Mouse (Mus musculus): ENCODE data around the gene Smco4.

GRCm38 (mm10) chr9:15505288-15505687 is 12.1 kb downstream of the Smco4 start:
- TF ChIP-seq CTCF (IDR thresholded peaks at IDR 0.05; ENCODE audit: extremely low read depth, insufficient read length, insufficient replicate concordance, low read depth, low read length) (no peak), POLR2A (IDR thresholded peaks at IDR 0.05; ENCODE audit: low read depth, low read length) (no peak)

Data from small intestine, adult 2 months (tissue).